Mouse (Mus musculus) embryonic facial prominence, embryonic 15.5 days (tissue): ENCODE measurements at regions not wholly inside any gene's neighbourhood (a gene's known extent, or its start where the extent isn't known, plus 50 kb on each side); places are given as distances from the start of the nearest gene placed in this dataset. TPM values are rescaled to one million over a fixed set of nuclear protein-coding genes. Genes with fewer than 3 reads are reported as not detected.

Experiments
- ATAC-seq: fragments of 200-750 bp; cut with Nextera tagmentation; 2 replicates; pipeline ENCODE4 v1.8.0; 2017; ENCODE audit warnings: low read depth, moderate TSS enrichment; ENCODE audit not compliant: insufficient number of reproducible peaks, low FRiP score, low TSS enrichment
- H3K27ac ChIP-seq: fragments of 300-500 bp; sonication (generic); replicated peaks from 2 replicates; pipeline ENCODE4 v1.5.1; 2015; ENCODE audit warnings: mild to moderate bottlenecking, inconsistent platforms
- H3K27me3 ChIP-seq: fragments of 300-500 bp; sonication (generic); 2 replicates; pipeline ENCODE4 v1.6.1; 2015; ENCODE audit warnings: inconsistent platforms
- H3K36me3 ChIP-seq: fragments of 300-500 bp; sonication (generic); 2 replicates; pipeline ENCODE4 v1.6.1; 2015; ENCODE audit warnings: mild to moderate bottlenecking, inconsistent platforms
- H3K4me1 ChIP-seq: fragments of 300-500 bp; sonication (generic); 2 replicates; pipeline ENCODE4 v1.6.1; 2015; ENCODE audit warnings: inconsistent platforms
- H3K4me2 ChIP-seq: fragments of 300-500 bp; sonication (generic); replicated peaks from 2 replicates; pipeline ENCODE4 v1.6.1; 2015; ENCODE audit warnings: mild to moderate bottlenecking, inconsistent platforms
- H3K4me3 ChIP-seq: fragments of 300-500 bp; sonication (generic); replicated peaks from 2 replicates; pipeline ENCODE4 v1.5.1; 2015; ENCODE audit warnings: mild to moderate bottlenecking, inconsistent platforms
- H3K9ac ChIP-seq: fragments of 300-500 bp; sonication (generic); 2 replicates; pipeline ENCODE4 v1.6.1; 2015; ENCODE audit warnings: inconsistent platforms
- H3K9me3 ChIP-seq: fragments of 300-500 bp; sonication (generic); replicated peaks from 2 replicates; pipeline ENCODE4 v1.6.1; 2016; ENCODE audit warnings: inconsistent platforms
- WGBS: fragments of 180-500 bp; shearing (Covaris S2); methylation state at CpG from one replicate; pipeline ENCODE4 v1.1.7; 2015; 5-methylcytosine and 5-hydroxymethylcytosine counted together
- microRNA-seq: library from miRNA; unstranded; fragments of <30 nt; microRNA quantifications from one replicate; pipeline ENCODE4, GENCODE M21; 2016; ENCODE audit warnings: borderline number of aligned reads

DNA sequence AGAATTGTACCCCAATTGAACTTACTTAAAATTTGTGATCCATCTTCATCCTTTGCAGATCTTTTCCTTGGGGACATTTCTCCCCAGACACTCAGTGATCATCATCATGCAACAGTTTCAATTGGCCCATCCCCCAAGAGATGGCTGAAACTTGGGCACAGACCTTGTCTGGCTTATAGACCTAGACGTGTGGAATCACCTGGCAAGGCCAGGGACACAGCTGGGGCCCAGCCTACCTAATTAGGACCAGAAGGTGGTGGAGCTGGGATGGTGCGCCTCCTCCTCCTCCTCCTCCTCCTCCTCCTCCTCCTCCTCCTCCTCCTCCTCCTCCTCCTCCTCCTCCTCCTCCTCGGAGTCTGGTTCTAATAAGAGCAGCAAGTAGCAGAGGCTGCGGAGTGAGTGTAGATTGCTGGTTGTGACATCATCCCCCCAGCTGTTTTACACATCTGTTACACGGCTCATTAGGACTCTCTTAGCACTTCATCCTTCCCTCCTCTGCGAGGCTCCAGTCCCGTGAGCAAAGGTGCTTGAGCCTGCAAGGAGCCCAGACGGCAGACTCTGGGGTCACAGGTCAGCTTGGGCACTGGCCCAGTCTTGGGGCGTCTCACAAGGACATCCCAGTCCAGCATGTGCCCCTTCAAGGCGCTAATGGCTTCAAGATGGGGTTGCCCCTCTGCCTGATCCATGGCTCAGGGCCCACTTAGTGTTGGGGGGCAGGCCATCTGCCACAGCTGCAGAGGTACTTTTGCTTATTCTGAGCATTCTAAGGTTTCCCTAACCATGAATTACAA is 58.9 kb upstream of the Smim23 start:
- H3K4me2 ChIP-seq: no peak overlapping the region
- no peak for ATAC-seq

DNA sequence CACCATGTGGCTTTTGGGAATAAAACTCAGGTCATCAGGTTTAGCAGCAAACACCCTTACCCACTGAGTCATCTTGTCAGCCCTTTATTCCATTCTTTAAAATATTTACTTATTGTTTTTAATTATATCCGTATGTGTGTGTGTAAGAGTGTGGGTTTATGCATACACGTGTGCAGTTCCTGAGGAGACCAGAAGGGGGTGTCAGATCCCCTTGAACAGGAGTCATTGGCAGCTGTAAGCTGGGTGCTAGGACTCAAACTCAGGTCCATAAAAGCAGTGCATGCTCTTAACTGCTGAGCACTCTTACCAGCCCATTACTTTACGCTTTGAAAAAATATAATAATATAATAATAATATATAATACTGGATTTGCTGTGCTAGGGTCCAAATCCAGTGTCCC is 54.6 kb upstream of the Smim23 start:
- H3K36me3 ChIP-seq: no peaks in the 10 kb centered on the region
- WGBS: 90% methylated on average over 3 of the region's 3 CpGs
- ATAC-seq: no peak

More for the DNA sequence above, 58.9 kb upstream of the Smim23 start:
- Histone ChIP-seq H3K27me3 (no peaks in the 10 kb centered on the region), H3K4me3 (no peak overlapping the region), H3K9ac (no peak overlapping the region), H3K27ac (no peak overlapping the region), H3K36me3 (no peaks in the 10 kb centered on the region), H3K4me1 (0 out of 2 replicates have a peak, but pooled peaks cover 3% of the 10 kb centered on the region), H3K9me3 (no peaks in the 10 kb centered on the region; the same call in 1 of the 2 replicates)
- WGBS: 30% methylated on average over 8 of the region's 10 CpGs

More for the DNA sequence above, 54.6 kb upstream of the Smim23 start:
- Histone ChIP-seq H3K4me2 (no peak overlapping the region), H3K27me3 (no peaks in the 10 kb centered on the region), H3K27ac (no peak overlapping the region), H3K4me3 (no peak overlapping the region), H3K4me1 (0 out of 2 replicates have a peak, but pooled peaks cover 3% of the 10 kb centered on the region), H3K9me3 (no peaks in the 10 kb centered on the region; the same call in 1 of the 2 replicates), H3K9ac (no peak overlapping the region)

Small RNA genes lying in the stretch of these regions (microRNA-seq; reads per million reads assigned to microRNA genes)
- not detected for gene Gm26052
